Mouse (Mus musculus): ENCODE measurements at regions not wholly inside any gene's neighbourhood (a gene's known extent, or its start where the extent isn't known, plus 50 kb on each side); places are given as distances from the start of the nearest gene placed in this dataset.
A peak's percentile ranks its signal among the peaks of the same experiment; 100 is the strongest.

DNA sequence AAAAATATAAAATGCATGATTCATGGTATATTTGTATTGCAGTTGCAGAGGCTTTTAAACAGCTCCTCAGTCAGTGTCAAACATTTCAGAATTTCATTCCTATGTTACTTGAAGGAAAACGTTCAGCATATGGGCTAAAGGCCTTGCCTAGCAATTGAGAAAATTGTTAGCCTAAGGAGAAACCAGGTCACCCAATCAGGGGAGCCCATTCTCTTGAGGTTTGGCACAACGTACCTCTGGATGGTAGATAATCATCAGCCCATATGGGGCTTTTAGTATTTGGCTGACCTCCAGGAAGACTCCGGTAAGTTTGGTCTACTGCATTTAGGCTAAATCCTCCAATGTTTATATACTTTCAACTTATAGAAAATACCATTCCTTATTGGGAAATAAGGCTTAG, 168.7 kb upstream of the Pdcd1 start:
- Histone ChIP-seq H3K27me3 (ENCODE audit: control insufficient read depth in 1 of 2, insufficient read depth in 2 of 2, low read length in 2 of 2) (no peaks in the 10 kb centered on the region), H3K36me3 (ENCODE audit: control insufficient read depth in 1 of 2, insufficient read depth in 2 of 2, low read length in 2 of 2) (peaks cover 0 to 4% of the 10 kb centered on the region in 2 experiments; a peak in 2 of 4 replicates), H3K4me1 (ENCODE audit: control insufficient read depth in 1 of 2, insufficient read depth in 2 of 2, low read length in 2 of 2) (peaks cover 0 to 2% of the 10 kb centered on the region in 2 experiments; a peak in 1 of 4 replicates), H3K4me3 (ENCODE audit: control insufficient read depth in 1 of 2, insufficient read depth in 1 of 2, low read depth in 2 of 2, low read length in 2 of 2) (no peak overlapping the region), H3K27ac (ENCODE audit: control insufficient read depth, low read depth, low read length) (no peak overlapping the region), H3K9ac (ENCODE audit: control insufficient read depth, low read depth, low read length, poor library complexity, severe bottlenecking) (no peak overlapping the region), H3K79me2 (ENCODE audit: control insufficient read depth, insufficient read depth, low read length, poor library complexity) (no peaks in the 10 kb centered on the region), H3K9me3 (replicated peaks; ENCODE audit: insufficient read depth, low read length) (no peaks in the 10 kb centered on the region)
- TF ChIP-seq HCFC1 (IDR thresholded peaks at IDR 0.05; ENCODE audit: low read depth, low read length), result no peak
- no peak for TF ChIP-seq SMC3 (IDR thresholded peaks at IDR 0.05; ENCODE audit: low read depth, low read length)
- no peak for TF ChIP-seq KAT2A (conservative IDR thresholded peaks at IDR 0.05; ENCODE audit: low read depth, low read length)
- no peak for TF ChIP-seq ZC3H11A (IDR thresholded peaks at IDR 0.05; ENCODE audit: low read depth, low read length)
- no peak for TF ChIP-seq TAL1 (IDR thresholded peaks at IDR 0.05; ENCODE audit: low read length)
- peak; percentile 78 for TF ChIP-seq RCOR1 (IDR thresholded peaks at IDR 0.05; ENCODE audit: low read depth, low read length)
- TF ChIP-seq BHLHE40 (IDR thresholded peaks at IDR 0.05; ENCODE audit: borderline replicate concordance, low read depth, low read length), result no peak
- peak; percentile 59 for TF ChIP-seq GATA1 (IDR thresholded peaks at IDR 0.05; ENCODE audit: low read depth, low read length)
- TF ChIP-seq E2F4 (IDR thresholded peaks at IDR 0.05; ENCODE audit: borderline replicate concordance, low read depth, low read length), result no peak
- TF ChIP-seq GABPA (IDR thresholded peaks at IDR 0.05; ENCODE audit: low read depth, low read length), result no peak
- no peak for TF ChIP-seq MYC (IDR thresholded peaks at IDR 0.05; ENCODE audit: low read depth, low read length)
- TF ChIP-seq TCF12 (IDR thresholded peaks at IDR 0.05; ENCODE audit: low read depth, low read length), result peak; percentile 53
- TF ChIP-seq SIN3A (IDR thresholded peaks at IDR 0.05; ENCODE audit: low read length), result no peak
- TF ChIP-seq MAZ (IDR thresholded peaks at IDR 0.05; ENCODE audit: low read depth, low read length), result no peak
- no peak for TF ChIP-seq POLR2AphosphoS5 (IDR thresholded peaks at IDR 0.05; ENCODE audit: borderline replicate concordance, low read depth, low read length)
- no peak; the same call in 1 of the 2 replicates for TF ChIP-seq MAFK (IDR thresholded peaks at IDR 0.05; ENCODE audit: borderline replicate concordance, low read depth, low read length)
- no peak for TF ChIP-seq ZNF384 (IDR thresholded peaks at IDR 0.05; ENCODE audit: low read depth, low read length)
- TF ChIP-seq POLR2AphosphoS2 (IDR thresholded peaks at IDR 0.05; ENCODE audit: low read length), result no peak
- peak; percentile 37 to 53; a peak in 3 of 4 replicates for TF ChIP-seq EP300 (IDR thresholded peaks at IDR 0.05; ENCODE audit: low read depth in 1 of 2, low read length in 2 of 2)
- TF ChIP-seq ZKSCAN1 (IDR thresholded peaks at IDR 0.05; ENCODE audit: low read depth, low read length), result no peak
- TF ChIP-seq JUND (IDR thresholded peaks at IDR 0.05; ENCODE audit: low read depth, low read length), result no peak
- no peak for TF ChIP-seq CHD1 (IDR thresholded peaks at IDR 0.05; ENCODE audit: low read depth, low read length)
- no peak for TF ChIP-seq CTCF (IDR thresholded peaks at IDR 0.05 in 2 of 3, conservative IDR thresholded peaks at IDR 0.05 in 1 of 3; ENCODE audit: control insufficient read depth in 1 of 3, insufficient read depth in 1 of 3, low read depth in 2 of 3, low read length in 3 of 3, poor library complexity in 1 of 3, severe bottlenecking in 1 of 3)
- TF ChIP-seq ETS1 (IDR thresholded peaks at IDR 0.05; ENCODE audit: low read depth, low read length), result peak; percentile 76
- 0 out of 2 replicates have a peak, but pooled peaks have one; percentile 22 for TF ChIP-seq ELF1 (IDR thresholded peaks at IDR 0.05; ENCODE audit: low read depth, low read length)
- TF ChIP-seq TBP (IDR thresholded peaks at IDR 0.05; ENCODE audit: low read depth, low read length), result no peak
- no peak for TF ChIP-seq UBTF (IDR thresholded peaks at IDR 0.05; ENCODE audit: borderline replicate concordance, insufficient read depth, low read depth, low read length)
- peak; percentile 58 for DNase-seq (ENCODE audit: low read depth, low spot score)

All from MEL (cell line).